8 mouse cellular contexts compared by ENCODE assay signal in the genomic region with DNA sequence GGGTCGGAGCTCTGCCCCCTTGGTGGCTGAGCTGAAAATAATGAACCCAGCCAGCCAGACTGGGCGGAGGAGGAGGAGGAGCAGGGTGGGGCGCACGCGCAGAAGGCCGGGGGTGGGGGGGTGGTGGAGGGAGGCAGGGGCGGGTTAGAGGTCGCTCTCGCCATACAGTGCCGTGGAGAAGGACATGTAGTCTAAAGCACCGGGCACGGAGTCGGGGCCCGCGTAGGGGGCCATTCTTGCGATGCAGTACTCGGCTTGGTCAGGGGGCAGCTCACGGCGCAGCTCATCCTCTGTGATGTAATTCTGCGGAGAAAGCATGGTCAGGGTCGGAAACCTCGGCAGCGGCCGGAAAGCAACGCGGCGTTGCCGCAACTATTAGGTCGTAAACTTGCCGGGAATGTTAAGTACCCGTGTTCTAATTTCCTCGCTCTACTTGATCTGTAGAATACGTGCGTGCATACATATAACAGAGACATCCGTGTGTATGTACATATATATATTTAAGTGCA. TPM values are rescaled to one million over a fixed set of nuclear protein-coding genes. Genes with fewer than 3 reads are reported as not detected.
DNase-seq lines count a peak whose midpoint lies in the region; ATAC-seq and TF ChIP-seq lines count a peak whose summit lies in the region.

No protein-coding gene starts in this region.

- TF ChIP-seq CTCF in cerebellum, adult 2 months (IDR thresholded peaks at IDR 0.05; ENCODE audit: borderline replicate concordance, insufficient read depth, low read depth, low read length), result no peak

- 31% methylated on average over 35 of the region's 35 CpGs for WGBS in cerebellum, adult 2 months
- 19% methylated on average over 30 of the region's 35 CpGs for WGBS in hindbrain, embryonic 11.5 days
- 26% methylated on average over 35 of the region's 35 CpGs for WGBS in lung, embryonic 16.5 days

- H3K36me3 ChIP-seq in hindbrain, embryonic 11.5 days (ENCODE audit: control insufficient read depth, insufficient read depth, low read length), result no peaks in the 10 kb centered on the region
- peaks cover 38% of the 10 kb centered on the region for H3K36me3 ChIP-seq in lung, embryonic 16.5 days (ENCODE audit: control insufficient read depth, insufficient read depth, low read length)

- peak overlapping the region; percentile 55 for H3K9ac ChIP-seq in hindbrain, embryonic 11.5 days (ENCODE audit: low read depth, low read length)
- peak overlapping the region; percentile 68 for H3K9ac ChIP-seq in lung, embryonic 16.5 days (ENCODE audit: low read length)

- peak; percentile 87 for ATAC-seq in hindbrain, embryonic 11.5 days (ENCODE audit: low FRiP score)
- ATAC-seq in lung, embryonic 16.5 days (ENCODE audit: low read depth), result peak; percentile 83

- peak; percentile 91 for DNase-seq in ES-CJ7 (ENCODE audit: low read depth, low spot score)
- peak; percentile 90 to 92 for DNase-seq in cerebellum, adult 2 months
- DNase-seq in frontal cortex, adult 2 months (ENCODE audit: extremely low spot score in 1 of 2, low spot score in 1 of 2), result peak; percentile 53 to 87
- peak; percentile 89 for DNase-seq in hindbrain, embryonic 11.5 days (ENCODE audit: low spot score)
- peak; percentile 79 for DNase-seq in layer of hippocampus, adult 9-11 months
- peak; percentile 64 for DNase-seq in ovary, postnatal 10 days (ENCODE audit: low spot score)
- DNase-seq in thymus, postnatal 0 days (ENCODE audit: low spot score), result peak; percentile 74

- peak overlapping the region; percentile 69 for H3K27ac ChIP-seq in cerebellum, adult 2 months (ENCODE audit: insufficient read depth, low read length)
- H3K27ac ChIP-seq in hindbrain, embryonic 11.5 days (ENCODE audit: low read depth, low read length), result peak overlapping the region; percentile 85
- H3K27ac ChIP-seq in lung, embryonic 16.5 days (ENCODE audit: low read length), result peak overlapping the region; percentile 60; the same call in 1 of the 2 replicates

- no peaks in the 10 kb centered on the region for H3K9me3 ChIP-seq in hindbrain, embryonic 11.5 days (ENCODE audit: control insufficient read depth, low read length)
- no peaks in the 10 kb centered on the region for H3K9me3 ChIP-seq in lung, embryonic 16.5 days (ENCODE audit: control insufficient read depth, low read length)

- peak overlapping the region; percentile 24 for H3K4me2 ChIP-seq in hindbrain, embryonic 11.5 days (replicated peaks; ENCODE audit: low read depth, low read length)
- H3K4me2 ChIP-seq in lung, embryonic 16.5 days (ENCODE audit: low read depth, low read length), result peak overlapping the region; percentile 41

- H3K4me1 ChIP-seq in cerebellum, adult 2 months (ENCODE audit: control insufficient read depth, insufficient read depth, low read length), result no peaks in the 10 kb centered on the region
- no peaks in the 10 kb centered on the region for H3K4me1 ChIP-seq in hindbrain, embryonic 11.5 days (replicated peaks; ENCODE audit: control insufficient read depth, insufficient read depth, low read length)
- H3K4me1 ChIP-seq in lung, embryonic 16.5 days (replicated peaks; ENCODE audit: control insufficient read depth, insufficient read depth, low read length), result peaks cover 2% of the 10 kb centered on the region; the same call in 1 of the 2 replicates

- H3K4me3 ChIP-seq in cerebellum, adult 2 months (replicated peaks; ENCODE audit: insufficient read depth, low read depth, low read length), result peak overlapping the region; percentile 94
- H3K4me3 ChIP-seq in hindbrain, embryonic 11.5 days (ENCODE audit: low read depth, low read length), result peak overlapping the region; percentile 55
- peak overlapping the region; percentile 62 for H3K4me3 ChIP-seq in lung, embryonic 16.5 days (ENCODE audit: low read length)

- H3K27me3 ChIP-seq in cerebellum, adult 2 months (ENCODE audit: control insufficient read depth, insufficient read depth, low read length), result no peaks in the 10 kb centered on the region
- no peaks in the 10 kb centered on the region for H3K27me3 ChIP-seq in hindbrain, embryonic 11.5 days (ENCODE audit: control insufficient read depth, insufficient read depth, low read length)
- no peaks in the 10 kb centered on the region for H3K27me3 ChIP-seq in lung, embryonic 16.5 days (ENCODE audit: control insufficient read depth, insufficient read depth, low read depth, low read length)

- TF ChIP-seq POLR2A in cerebellum, adult 2 months (IDR thresholded peaks at IDR 0.05; ENCODE audit: borderline replicate concordance, insufficient read depth, low read length), result peak; percentile 73; the same call in 1 of the 2 replicates

RNA-seq across cellular contexts. Expression of a gene that starts 55.4 kb away (rescaled TPM):
- polyA plus RNA-seq in cerebellum, adult 2 months (2012; rRNA removed), result 20.4 and 23.2 TPM in 2 replicates
- polyA plus RNA-seq in frontal cortex, adult 2 months (2012; rRNA removed), result 22.0 and 24.3 TPM in 2 replicates
- polyA plus RNA-seq in hindbrain, embryonic 11.5 days (2014; fragmentation: Nextera tagmentation; extraction: Ambion mirVana), result 112 and 127 TPM in 2 replicates
- 131 and 152 TPM in 2 replicates for polyA plus RNA-seq in lung, embryonic 16.5 days (2015; fragmentation: Nextera tagmentation; extraction: Ambion mirVana)
- 63.4 and 69.7 TPM in 2 replicates for polyA plus RNA-seq in thymus, postnatal 0 days (2015; fragmentation: Nextera tagmentation; extraction: Ambion mirVana)

Comparison
In these comparisons a context has a peak if more than half of its experiments do, and no peak if none do; other contexts are left out.
1. Peak in every context shown above with its lines: DNase-seq, ATAC-seq, H3K4me3 ChIP-seq and H3K27ac ChIP-seq.